Mouse (Mus musculus): Measurements from ENCODE around the gene Ffar4.

The Ffar4 gene

DNA sequence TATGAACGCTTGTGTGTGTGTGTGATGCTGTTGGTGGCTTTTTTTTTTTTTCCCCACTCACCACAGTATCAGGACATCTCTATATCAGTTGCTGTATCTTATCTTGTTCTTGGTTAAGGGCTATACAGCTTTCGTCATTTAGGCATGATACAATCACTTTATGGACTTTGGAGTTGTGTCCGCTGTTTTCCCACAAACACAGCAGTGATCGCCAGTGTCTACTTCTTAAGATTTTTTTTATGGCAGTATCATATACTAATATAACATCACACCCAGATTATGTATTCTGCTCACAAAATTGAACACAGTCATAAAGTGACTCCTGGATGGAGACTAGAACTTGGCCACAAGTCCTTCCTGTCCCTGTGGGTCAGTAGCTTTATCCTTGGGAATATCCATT lies 11.0 kb downstream of the Ffar4 start:
- no peak for DNase-seq (ENCODE audit: low read depth)

DNA sequence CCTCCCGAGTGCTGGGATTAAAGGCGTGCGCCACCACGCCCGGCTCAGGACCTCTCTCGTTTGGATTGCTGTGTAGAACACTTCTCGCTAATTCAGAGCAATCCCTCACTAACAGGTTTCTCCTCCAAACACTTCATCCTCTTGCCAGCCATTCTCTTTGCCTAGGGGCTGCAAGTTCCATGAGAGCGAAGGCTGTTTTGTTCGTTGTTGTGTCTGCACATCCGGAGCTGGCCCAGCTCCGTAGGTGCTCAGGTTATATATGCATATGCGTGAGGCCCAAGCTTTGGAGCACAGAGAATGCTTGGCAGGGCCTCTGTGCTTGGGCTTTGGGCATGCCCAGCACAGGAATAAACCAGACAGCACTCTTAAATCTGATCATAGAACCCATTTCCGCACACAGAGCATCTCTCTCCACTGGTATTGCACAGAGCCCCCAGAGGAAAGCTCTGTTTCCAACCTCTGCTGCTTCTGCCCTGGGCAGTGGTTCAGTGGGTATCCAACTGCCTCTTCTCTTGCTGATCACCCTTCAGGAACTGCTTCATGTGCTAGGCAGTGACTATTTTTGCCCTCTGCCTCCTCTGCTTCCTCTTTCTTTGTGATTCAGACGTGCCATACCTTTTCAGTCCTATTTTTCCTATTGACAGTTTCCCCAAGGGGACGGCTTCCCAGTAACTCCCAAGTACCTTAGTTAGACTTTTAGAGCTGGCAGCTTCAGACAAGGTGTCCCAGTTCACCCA lies 12.8 kb downstream of the Ffar4 start:
- DNase-seq (ENCODE audit: low read depth) = no peak

DNA sequence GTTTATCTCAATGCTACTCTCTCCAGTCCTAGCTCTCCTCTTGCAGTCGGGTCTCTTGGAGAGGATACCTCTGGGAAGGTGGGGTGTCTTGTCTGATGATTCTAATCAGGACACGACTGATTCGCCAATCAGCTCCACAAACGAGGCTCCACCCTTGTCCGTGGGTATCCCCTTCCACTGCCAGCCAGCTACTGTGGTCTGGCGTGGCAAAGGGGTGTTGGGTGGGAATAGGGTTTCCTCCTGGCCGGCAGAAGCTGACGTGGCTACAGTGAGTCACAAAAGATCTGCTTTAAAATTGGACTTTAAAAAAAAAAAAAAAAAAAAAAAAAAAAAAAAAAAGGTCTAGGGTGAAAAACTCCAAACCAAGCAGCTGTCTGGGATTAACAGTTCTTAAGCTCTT lies 14.2 kb downstream of the Ffar4 start:
- DNase-seq (ENCODE audit: low read depth) = no peak

DNA sequence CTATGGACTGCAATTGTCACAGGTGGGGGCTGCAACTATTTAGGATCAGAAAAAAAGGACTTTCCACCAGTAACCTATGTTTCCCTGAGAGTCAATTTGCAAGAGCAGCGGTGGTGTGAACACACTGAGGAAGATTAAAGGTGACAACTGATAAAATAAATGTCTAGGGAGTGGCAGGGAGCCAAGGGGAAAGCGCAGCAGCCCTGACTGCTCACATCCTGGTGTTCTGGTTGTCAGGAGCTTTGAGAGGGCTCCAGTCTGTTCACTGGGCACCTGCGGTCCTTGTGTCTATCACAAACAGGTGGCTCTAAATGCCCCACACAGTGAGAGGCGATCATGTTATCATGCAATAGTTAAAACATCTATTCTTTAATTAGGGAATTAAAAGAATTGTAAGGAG lies 15.7 kb downstream of the Ffar4 start:
- no peak for DNase-seq (ENCODE audit: low read depth)

DNA sequence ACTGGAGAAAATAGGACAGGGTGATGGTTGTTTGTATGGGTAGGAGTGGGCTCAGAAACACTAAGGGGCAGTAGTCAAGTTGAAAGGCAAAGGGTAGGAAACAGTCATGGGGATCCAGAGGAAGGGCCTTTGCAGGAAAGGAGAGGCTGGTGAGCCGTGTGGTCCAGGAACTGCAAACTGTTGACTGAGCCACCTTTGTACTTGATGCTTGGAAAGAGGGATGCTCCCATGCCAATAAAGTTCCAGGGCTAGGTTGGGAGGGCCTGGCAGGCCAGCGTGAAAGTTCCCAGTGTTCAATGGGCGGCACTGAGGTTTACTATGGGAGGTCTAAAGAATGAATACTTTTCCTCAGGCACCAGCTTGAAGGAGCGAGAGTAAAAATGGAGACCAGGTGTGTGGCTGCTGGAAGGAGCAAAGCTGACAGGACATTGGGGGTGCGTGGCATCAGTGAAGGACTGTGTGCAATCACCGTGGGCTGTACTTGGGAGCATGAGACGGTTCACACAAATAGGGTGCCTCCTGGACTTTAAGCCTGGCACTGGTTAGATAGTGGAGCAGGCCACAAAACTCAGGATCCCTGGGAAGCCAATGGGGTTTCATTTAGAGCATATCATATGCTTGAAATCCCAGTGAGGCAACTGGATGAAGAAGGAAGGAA lies 18.1 kb downstream of the Ffar4 start:
- DNase-seq (ENCODE audit: low read depth) = no peak

DNA sequence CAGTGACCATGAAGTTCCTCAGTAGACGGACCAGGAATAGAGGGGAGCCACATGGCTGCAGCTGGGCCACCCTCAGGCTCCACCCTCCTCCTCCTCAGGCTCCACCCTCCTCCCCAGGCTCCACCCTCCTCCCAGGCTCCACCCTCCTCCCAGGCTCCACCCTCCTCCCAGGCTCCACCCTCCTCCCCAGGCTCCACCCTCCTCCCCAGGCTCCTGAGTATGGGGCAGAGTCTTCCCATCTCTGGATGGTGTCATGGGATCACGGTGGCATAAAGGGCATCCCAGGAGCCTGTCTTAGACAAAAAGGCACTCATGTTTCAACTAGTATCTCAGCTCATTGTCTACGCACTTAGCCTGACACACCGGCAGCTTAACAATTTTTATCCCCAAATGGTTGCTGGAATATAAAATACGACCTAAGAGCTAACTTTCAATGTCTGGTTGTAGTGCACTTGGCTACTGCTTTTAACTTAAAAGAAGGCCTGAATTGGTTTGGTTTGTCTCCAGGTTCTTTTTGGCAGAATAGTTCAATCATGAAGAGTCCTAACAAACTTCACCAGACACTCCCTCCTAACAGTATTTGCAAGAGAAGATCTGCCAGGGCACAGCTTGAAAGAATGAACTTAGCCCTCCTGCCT lies 23.4 kb downstream of the Ffar4 start:
- DNase-seq (ENCODE audit: low read depth) = no peak

DNA sequence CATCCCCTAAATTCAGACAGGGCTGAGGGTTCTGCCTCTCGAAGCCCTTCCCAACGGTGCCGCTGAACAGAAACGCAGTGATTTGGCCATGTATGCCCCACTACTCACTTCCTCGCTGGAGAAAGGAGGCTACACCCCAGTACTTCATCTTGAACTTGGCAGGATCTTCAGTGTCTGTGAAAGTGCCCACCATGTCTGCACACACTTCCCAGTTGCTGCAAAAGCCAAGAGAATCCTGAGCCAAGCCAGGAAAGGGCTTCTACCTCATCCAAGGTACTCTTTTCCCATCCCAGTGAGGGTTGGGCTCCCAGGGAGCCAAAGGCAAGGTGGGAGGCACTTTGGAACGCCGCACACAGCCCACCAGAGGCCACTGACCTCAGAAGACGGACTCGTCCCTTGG lies 27.1 kb downstream of the Ffar4 start:
- DNase-seq (ENCODE audit: low read depth) = no peak

DNA sequence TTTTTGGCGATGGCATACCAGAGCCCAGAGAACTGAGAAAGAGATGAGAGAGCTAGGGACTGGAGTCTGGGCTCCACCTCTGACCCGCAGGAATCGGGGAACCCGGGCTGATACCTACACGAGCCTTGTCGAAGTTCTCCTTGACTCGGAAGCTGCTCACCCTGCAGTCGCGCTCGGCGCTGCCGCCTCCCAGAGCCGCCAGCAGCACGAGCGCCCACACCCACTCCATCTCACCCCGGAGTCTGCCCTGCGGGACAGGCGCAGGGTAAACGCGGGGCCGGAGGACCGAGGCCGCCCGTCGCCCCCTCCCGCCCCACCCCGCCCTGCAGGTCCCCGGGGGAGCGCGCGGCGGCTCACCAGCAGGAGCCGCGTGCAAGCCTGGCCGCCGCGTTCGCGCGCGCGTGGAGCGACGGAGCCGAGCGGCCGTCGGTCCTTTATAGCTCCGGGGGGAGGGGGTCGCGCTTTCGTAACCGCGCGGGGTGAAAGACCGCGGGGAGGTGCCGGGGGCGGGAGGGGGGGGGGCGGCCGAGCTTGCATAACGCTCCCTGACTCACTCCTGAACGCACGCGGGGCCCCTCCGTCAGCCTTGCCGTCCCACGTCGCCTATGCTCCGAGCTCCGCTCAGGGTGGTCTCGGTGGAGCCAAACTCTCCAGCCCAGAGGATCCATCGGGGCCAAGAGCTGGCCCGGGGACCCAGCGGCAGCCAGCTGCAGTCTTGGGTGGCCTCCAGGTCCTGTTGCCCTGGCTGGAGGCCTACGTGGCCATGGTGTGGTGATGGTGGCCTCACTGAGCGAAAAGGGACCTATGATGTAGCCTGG lies 27.7 kb downstream of the Ffar4 start:
- no peak for DNase-seq (ENCODE audit: low read depth)

DNA sequence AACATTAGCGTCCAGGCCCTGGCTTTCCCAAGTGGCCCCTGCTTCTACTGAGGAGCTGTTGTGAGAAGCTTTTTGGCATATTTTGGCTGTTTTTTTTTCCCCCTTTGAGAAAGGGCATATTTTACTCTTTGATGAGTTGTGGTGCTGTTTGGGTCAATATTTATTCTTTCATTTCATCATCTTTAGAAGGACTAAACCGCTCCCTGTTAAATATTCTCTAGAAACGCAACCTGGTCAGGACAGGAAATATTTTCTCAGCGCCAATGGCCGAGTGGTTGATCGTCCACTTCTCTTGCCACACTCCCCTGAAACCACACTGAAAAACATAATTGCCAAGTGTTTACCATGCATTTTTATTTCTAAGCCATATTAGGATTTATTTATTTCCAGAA lies 28.3 kb downstream of the Ffar4 start, which contains the start of gene Rbp4:
Gene Rbp4 (minus strand): TSS at position 63 of the 392 bp plus-strand sequence.
- no peak for DNase-seq (ENCODE audit: low read depth)

DNA sequence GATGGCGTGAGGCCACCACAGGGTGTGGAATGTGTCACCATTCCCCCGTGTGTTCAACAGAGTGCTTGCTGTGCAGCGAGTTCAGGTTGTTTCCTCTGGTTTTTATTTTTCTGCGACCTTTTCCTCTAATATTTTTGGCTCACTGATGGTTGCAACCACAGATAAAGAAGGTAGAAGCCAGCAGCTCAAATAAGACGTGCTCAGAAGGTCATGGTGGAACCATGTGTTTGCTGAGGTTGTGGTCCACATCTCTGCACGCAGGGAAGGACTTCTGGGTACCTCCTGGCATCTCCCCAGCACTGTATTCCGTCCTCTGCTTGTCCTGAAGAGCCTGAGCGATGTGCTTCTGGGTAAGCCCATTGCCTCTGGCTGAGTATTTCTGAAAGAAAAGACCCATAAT lies 29.8 kb downstream of the Ffar4 start:
- DNase-seq (ENCODE audit: low read depth) = no peak

DNA sequence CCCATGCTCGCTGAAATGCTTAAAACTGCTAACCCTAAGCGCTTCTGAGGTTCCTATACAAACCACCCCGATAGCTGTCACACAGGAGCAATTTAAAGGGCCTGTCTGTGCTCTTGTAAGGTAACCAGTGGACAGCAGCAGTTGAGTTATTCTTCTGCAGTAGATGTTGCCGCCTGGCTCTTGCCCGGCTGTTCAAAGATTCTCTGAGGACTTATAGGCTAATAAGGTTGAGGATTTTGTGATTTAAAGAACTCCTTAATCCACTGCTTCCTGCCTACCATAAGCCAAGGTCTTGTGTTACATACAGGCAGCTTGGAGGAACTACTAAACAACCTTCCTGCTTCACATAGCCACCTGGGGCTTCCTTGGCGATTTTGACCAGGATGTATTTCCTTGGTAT lies 35.6 kb downstream of the Ffar4 start, which contains the start of gene Pde6c:
Gene Pde6c (plus strand): TSS at position 301 of the 400 bp plus-strand sequence.
- DNase-seq (ENCODE audit: low read depth) = no peak

DNA sequence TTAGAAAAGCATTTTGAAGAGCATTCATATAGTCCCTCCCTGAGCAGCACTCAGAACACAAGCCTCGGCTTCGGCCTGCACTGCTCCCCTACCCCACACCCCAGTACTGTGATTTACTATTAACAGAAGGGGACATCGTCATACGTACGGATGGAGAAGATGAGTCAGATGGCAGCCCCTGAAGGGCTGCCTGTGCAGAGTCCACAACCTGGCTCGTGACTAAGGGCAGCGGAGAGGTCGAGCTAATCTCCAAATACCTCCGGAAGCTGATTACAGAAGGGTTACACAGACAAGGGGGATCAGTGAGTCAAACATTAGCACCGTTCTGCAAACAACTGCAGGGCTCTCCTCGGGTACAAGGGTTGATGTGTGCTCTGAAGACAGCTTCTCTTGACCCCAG lies 37.1 kb downstream of the Ffar4 start:
- DNase-seq (ENCODE audit: low read depth) = no peak

DNA sequence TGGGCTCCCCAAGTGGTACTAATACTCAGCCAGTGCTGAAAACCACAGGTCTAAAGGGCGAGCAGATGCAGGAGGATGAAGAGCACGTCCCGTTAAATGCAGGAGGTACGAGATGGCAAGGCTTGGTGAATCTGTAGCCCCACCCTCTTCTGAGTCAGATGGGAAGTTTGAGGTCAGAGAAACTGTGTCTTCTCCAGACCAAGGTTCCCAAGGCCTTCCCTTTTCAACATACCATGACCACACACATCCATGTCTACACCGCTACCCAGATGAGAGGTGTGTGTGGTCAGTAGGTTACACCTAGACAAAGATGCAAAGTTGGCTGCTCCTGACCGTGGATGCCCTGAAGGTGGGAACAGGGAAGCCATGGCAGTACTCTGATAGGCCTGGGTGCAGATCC lies 37.9 kb downstream of the Ffar4 start:
- DNase-seq (ENCODE audit: low read depth) = no peak

DNA sequence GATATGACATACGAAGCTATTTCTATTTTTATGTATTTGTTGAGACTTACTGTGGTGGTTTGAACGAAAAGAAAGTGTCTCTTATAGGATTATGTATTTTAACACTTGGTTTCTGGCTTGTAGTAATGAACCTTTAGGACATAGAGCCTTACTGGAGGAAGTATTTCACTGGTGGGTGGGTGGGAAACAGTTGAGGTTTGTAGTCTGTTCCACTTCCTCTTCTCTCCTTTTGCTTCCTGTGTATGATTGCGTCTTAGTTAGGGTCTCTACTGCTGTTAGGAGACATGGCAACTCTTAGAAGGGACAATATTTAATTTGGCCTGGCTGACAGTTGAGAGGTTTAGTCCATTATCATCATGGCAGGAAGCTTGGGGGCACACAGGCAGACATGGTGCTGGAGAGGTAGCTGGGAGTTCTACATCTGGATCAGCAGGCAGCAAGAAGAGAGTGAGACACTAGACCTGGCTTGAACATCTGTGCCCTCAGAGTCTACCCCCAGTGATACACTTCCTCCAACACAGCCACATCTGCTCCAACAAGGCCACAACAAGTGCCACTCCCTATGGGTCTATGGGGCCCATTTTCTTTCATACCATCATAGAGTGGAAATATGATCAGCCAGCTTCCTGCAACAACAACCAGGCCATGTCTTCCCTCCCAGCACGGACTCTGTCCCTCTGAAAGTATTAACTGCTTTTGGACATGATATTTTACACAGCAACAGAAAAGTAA lies 46.8 kb downstream of the Ffar4 start:
- DNase-seq (ENCODE audit: low read depth) = no peak

DNA sequence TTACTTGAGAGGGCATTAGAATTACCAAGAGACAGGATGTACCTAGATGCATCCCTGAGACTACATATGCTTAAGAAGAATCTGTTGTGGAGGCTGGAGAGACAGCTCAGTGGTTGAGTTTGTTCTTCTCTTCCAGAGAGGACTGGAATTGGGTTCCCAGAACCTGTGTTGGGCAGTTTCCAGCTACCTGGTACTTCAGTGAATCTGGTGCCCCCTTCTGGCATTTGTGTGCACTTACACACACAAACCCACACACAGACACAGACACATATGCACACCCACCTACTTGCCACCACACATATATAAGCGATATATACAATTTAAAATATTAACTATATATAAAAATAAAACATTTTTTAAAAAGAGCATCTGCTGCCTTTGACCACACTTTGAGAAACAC lies 59.4 kb downstream of the Ffar4 start:
- DNase-seq (ENCODE audit: low read depth) = peak; percentile 5

DNA sequence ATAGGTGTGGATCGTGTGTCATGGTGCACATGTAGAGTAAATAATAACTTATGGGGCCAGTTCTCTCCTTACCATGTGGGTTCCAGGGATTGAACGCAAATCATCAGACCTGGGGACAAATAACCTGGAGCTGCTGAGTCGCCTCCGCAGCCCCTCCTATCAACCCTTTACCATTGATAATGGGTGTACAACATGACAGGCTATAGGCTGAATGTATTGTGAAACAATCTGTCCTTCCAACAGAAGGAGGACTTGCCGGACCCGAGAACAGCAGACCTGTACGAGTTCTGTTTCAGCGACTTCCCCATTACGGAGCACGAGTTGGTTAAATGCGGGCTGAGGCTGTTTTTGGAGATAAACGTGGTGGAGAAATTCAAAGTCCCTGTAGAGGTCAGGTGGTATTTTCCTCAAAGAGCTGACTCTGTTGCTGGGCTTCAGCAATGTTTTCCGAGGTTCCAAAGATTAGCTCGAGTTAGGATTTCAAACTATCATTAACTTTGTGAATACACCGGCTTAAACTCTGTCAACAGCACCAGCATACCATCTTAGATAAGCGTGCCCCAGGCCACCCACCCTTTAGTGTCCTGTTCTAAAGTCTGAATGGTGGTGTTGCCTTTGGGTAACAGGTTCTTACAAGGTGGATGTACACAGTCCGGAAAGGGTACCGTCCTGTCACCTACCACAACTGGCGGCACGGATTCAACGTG lies 64.9 kb downstream of the Ffar4 start:
- no peak for DNase-seq (ENCODE audit: low read depth)

Measured in induced T-regulatory cell, adult 2 months (primary cell).